Mouse (Mus musculus) liver, embryonic 14.5 days (tissue): Measurements from ENCODE around the gene Aldh1b1. TPM values are rescaled to one million over a fixed set of nuclear protein-coding genes. Genes with fewer than 3 reads are reported as not detected.

Experiments used
- ATAC-seq: fragments of 200-750 bp; cut with Nextera tagmentation; 2 replicates; pipeline ENCODE4 v1.8.0; 2017; ENCODE audit warnings: moderate number of reproducible peaks, mild to moderate bottlenecking, moderate library complexity; ENCODE audit not compliant: insufficient read depth
- DNase-seq, 3 experiments: peaks; one replicate each; pipeline ENCODE4 v3.0.0-alpha.2; 2012 to 2013; ENCODE audit warnings: low read depth in 3 of 3, low spot score in 3 of 3
- H3K27ac ChIP-seq: fragments of 300-500 bp; sonication (generic); 2 replicates; pipeline ENCODE4 v1.5.1; 2014; ENCODE audit warnings: moderate library complexity, mild to moderate bottlenecking, control low read depth, inconsistent platforms
- H3K27me3 ChIP-seq: fragments of 300-500 bp; sonication (generic); 2 replicates; pipeline ENCODE4 v1.6.1; 2014; ENCODE audit warnings: mild to moderate bottlenecking, low read length, moderate library complexity; ENCODE audit not compliant: control insufficient read depth, insufficient read depth
- H3K36me3 ChIP-seq: fragments of 300-500 bp; sonication (generic); replicated peaks from 2 replicates; pipeline ENCODE4 v1.6.1; 2014; ENCODE audit warnings: low read depth; ENCODE audit not compliant: control insufficient read depth, insufficient read depth
- H3K4me1 ChIP-seq, 2 experiments: fragments of 200-500 bp in 1 of 2; fragments of 300-500 bp in 1 of 2; sonication (generic) in 1 of 2; replicated peaks; 2 replicates each; pipeline ENCODE4 v1.6.1; 2012 to 2014; ENCODE audit warnings: antibody characterized with exemption in 1 of 2, inconsistent platforms in 1 of 2, low read length in 1 of 2; ENCODE audit not compliant: control insufficient read depth in 2 of 2, insufficient read depth in 2 of 2
- H3K4me2 ChIP-seq: fragments of 300-500 bp; sonication (generic); 2 replicates; pipeline ENCODE4 v1.6.1; 2014; ENCODE audit warnings: low read depth, mild to moderate bottlenecking, control low read depth, moderate library complexity
- H3K4me3 ChIP-seq, 2 experiments: fragments of 200-500 bp in 1 of 2; fragments of 300-500 bp in 1 of 2; sonication (generic) in 1 of 2; 2 replicates each; pipeline ENCODE4 v1.5.1; 2012 to 2014; ENCODE audit warnings: low read depth in 2 of 2, low read length in 2 of 2, mild to moderate bottlenecking in 2 of 2, control low read depth in 1 of 2, inconsistent platforms in 1 of 2, moderate library complexity in 1 of 2; ENCODE audit not compliant: insufficient read depth in 1 of 2
- H3K9ac ChIP-seq: fragments of 300-500 bp; sonication (generic); replicated peaks from 2 replicates; pipeline ENCODE4 v1.6.1; 2014; ENCODE audit warnings: mild to moderate bottlenecking, control low read depth, moderate library complexity
- H3K9me3 ChIP-seq: fragments of 300-500 bp; sonication (generic); 2 replicates; pipeline ENCODE4 v1.6.1; 2016; ENCODE audit warnings: low read length, mixed read lengths; ENCODE audit not compliant: control insufficient read depth
- CTCF ChIP-seq: IDR thresholded peaks from 2 replicates; pipeline ENCODE4 v1.5.1; 2016; ENCODE audit warnings: antibody characterized with exemption, low read depth, control low read depth
- EP300 ChIP-seq: IDR thresholded peaks from 2 replicates; pipeline ENCODE4 v1.6.1; 2016; ENCODE audit warnings: antibody characterized with exemption, low read depth
- WGBS: fragments of 180-500 bp; shearing (Covaris S2); extraction: QIAGEN DNeasy Blood & Tissue Kit; methylation state at CpG from one replicate; pipeline ENCODE4 v1.1.7; 2014; ENCODE audit not compliant: insufficient replicate concordance; 5-methylcytosine and 5-hydroxymethylcytosine counted together
- polyA plus RNA-seq, 2 experiments: library from polyadenylated mRNA; depleted of rRNA in 1 of 2; stranded (reverse) in 1 of 2; unstranded in 1 of 2; fragments of >200 nt; fragmentation: Nextera tagmentation in 1 of 2; extraction: Ambion mirVana in 1 of 2; gene quantifications; 2 replicates each; pipeline versions ENCODE4 v1.2.1 to v1.2.3; 2012 to 2014

Gene Aldh1b1
- polyA plus RNA-seq, 2 experiments: 23.4 to 30.5 TPM

DNA sequence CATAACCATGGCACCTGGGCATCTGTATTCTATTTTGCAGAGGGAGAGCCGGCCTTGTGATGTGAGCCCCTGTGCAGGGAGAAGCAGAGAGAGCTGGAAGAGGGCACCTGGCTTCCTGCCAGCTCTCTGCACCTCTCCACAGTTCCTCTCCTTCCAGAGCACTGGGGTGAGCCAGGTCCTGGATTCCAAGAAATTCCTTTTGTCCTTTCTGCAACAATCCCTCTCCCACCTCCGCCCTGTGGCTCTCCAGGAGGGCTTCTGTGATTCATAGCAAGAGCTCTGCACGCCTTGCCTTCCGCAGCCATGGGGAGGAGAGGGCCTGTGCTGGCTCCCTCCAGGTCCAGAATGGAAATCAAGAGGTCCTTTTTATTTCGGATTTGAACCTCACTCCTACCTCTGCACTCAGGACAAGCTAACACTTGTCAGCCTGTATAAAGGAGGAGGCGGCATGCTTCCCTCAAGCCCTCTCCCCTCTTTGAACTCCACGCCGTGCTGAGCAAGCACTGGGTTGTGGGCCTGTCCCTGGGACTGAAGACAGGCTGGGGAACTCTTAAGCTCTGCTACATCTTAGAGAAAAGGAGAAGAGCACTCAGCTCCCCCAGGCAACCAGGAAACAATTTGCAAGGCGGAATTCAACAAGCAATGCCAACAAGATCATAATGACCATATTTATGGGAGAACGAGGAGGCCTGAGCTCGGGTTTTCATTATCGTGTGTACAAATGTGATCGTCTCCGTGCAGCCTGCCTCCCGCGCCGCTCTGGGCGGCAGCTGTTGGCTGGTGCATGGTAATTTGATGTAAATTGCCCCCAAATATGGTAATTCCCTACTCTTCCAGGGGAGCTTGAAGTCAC, 35.3 kb upstream of the Aldh1b1 start:
- H3K4me2 ChIP-seq: peak overlapping the region; percentile 62
- 19% methylated on average over 18 of the region's 18 CpGs for whole genome bisulfite sequencing
- H3K9me3 ChIP-seq: no peaks in the 10 kb centered on the region
- DNase-seq: no peak
- H3K27me3 ChIP-seq: peaks cover 22% of the 10 kb centered on the region
- ATAC-seq: peak; percentile 31; the same call in 1 of the 2 replicates
- TF ChIP-seq EP300 (no peak), CTCF (no peak)
- peak overlapping the region; percentile 31 to 42 for H3K4me3 ChIP-seq
- peak overlapping the region; percentile 44; the same call in 1 of the 2 replicates for H3K9ac ChIP-seq
- H3K4me1 ChIP-seq: peaks cover 3 to 19% of the 10 kb centered on the region in 2 experiments
- no peak overlapping the region for H3K27ac ChIP-seq
- H3K36me3 ChIP-seq: no peaks in the 10 kb centered on the region

DNA sequence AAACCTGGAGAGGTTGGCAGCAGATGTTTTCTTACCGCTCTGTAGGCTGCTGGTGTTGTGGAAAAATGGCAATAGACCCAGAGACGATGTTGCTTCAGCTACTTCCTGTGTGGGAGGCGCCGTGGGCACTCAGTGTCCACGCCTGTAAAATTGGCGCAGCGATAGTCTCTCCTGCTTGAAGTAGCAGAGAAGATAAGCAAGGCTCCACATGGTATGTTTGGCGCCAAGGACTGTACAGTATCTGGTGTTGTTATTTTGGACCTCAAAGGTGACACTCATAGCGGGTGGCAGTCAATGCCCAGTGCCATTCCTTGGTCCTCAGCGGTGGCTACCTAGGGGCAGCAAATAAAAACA, 34.7 kb upstream of the Aldh1b1 start:
- DNase-seq (no peak), ATAC-seq (peak; percentile 58; the same call in 1 of the 2 replicates)
- Histone ChIP-seq H3K27ac (no peak overlapping the region), H3K9ac (no peak overlapping the region; the same call in 1 of the 2 replicates), H3K36me3 (no peaks in the 10 kb centered on the region), H3K4me1 (peaks cover 3 to 21% of the 10 kb centered on the region in 2 experiments), H3K9me3 (no peaks in the 10 kb centered on the region), H3K27me3 (peaks cover 22% of the 10 kb centered on the region), H3K4me2 (peak overlapping the region; percentile 62), H3K4me3 (peak overlapping the region; percentile 31 to 42)
- WGBS: 5% methylated on average over 10 of the region's 10 CpGs
- TF ChIP-seq EP300: no peak

DNA sequence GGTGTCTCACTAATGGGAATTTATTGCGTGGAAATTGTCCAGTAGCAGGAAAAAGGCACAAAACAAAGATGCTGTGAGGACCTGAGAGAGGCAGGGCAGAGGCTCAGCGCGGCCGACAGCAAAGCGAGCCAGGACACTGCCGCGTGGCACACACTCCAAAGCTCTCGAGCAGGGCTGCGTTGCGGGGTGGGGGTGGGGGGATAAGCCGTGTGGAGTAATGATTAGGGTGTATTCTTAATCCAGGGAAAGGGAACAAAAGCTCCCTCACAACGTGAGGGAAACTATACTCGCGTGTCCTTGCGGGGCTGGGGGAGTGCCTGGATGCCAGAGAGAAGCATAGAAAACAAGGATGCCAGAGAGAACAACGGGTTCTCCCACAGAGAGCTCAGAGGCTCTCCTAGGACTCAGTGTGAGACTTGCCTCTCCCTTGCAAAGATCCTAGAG, 33.7 kb upstream of the Aldh1b1 start:
- Histone ChIP-seq H3K27me3 (peaks cover 22% of the 10 kb centered on the region), H3K4me2 (no peak overlapping the region)
- 8% methylated on average over 16 of the region's 16 CpGs for WGBS

DNA sequence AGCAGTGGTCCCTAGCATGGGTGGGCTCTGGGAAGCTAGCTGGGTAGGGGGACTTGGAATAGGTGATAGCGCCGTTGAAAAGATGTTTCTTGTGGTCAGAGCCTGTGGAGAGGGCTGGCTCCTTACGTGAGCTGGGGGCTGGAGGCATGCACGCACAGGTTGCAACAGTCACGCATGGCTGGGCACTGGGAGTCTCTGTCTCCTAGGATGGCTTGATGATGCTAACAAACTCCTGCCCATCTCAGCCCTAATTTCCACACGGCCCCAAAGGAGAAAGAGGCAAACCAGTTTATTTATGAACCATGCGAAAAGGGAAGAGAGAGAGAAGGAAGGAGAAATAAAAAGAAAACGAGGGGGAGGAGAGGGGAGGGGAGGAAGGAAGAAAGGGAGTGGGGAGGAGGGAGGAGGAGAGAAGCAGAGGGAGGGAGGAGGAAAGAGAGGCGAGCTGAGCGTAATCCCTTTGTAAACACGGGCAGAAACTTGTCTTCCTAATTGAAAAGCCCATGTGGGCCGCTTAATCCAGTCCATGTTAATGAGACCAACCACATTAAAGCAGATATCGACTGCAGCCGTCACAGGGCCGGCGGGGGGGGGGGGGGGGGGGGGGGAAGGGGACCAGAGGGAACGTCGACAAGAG, 33.1 kb upstream of the Aldh1b1 start:
- H3K4me2 ChIP-seq: no peak overlapping the region
- 5% methylated on average over 13 of the region's 18 CpGs for WGBS
- no peak for TF ChIP-seq CTCF
- TF ChIP-seq EP300: no peak
- H3K9me3 ChIP-seq: no peaks in the 10 kb centered on the region
- H3K4me1 ChIP-seq: peaks cover 3 to 21% of the 10 kb centered on the region in 2 experiments
- no peaks in the 10 kb centered on the region for H3K36me3 ChIP-seq
- H3K4me3 ChIP-seq: no peak overlapping the region
- peaks cover 24% of the 10 kb centered on the region for H3K27me3 ChIP-seq
- DNase-seq: no peak
- H3K27ac ChIP-seq: no peak overlapping the region
- H3K9ac ChIP-seq: no peak overlapping the region
- no peak for ATAC-seq

More for the DNA sequence above, 33.7 kb upstream of the Aldh1b1 start:
- Histone ChIP-seq H3K9ac (no peak overlapping the region), H3K4me1 (peaks cover 3 to 21% of the 10 kb centered on the region in 2 experiments), H3K36me3 (no peaks in the 10 kb centered on the region), H3K9me3 (no peaks in the 10 kb centered on the region), H3K4me3 (no peak overlapping the region), H3K27ac (no peak overlapping the region)
- DNase-seq (no peak), ATAC-seq (no peak)
- TF ChIP-seq CTCF (no peak), EP300 (no peak)

DNA sequence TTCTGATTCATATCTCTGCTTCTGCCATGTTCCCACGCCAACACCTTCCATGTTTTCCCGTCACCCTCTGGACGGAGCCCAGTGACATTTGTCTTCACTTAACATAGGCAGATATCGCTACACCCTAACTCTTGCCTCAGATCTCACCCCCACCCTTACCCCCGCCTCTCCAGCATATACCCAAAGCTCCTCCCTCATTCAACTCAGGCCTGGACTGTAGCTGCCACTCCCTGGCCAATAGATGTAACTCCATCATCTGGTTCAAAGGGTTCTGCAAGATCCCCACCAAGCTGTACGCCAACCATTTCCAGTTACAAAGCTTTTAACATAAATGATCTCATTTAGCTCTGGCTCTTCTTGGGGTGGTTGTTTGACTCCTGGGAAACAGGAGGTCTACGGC, 32.0 kb upstream of the Aldh1b1 start:
- Histone ChIP-seq H3K9ac (no peak overlapping the region), H3K4me2 (no peak overlapping the region), H3K4me3 (no peak overlapping the region), H3K27ac (no peak overlapping the region), H3K4me1 (peaks cover 3 to 21% of the 10 kb centered on the region in 2 experiments), H3K36me3 (no peaks in the 10 kb centered on the region), H3K9me3 (no peaks in the 10 kb centered on the region), H3K27me3 (peaks cover 25% of the 10 kb centered on the region)
- TF ChIP-seq CTCF (no peak), EP300 (no peak)
- DNase-seq: no peak
- no peak for ATAC-seq
- WGBS: 67% methylated on average over 7 of the region's 7 CpGs
